Mouse (Mus musculus) MEL (cell line): ENCODE results near the gene Arap2. TPM values are rescaled to one million over a fixed set of nuclear protein-coding genes. Genes with fewer than 3 reads are reported as not detected.
A peak's percentile ranks its signal among the peaks of the same experiment; 100 is the strongest.

ENCODE experiments used
- DNase-seq: peaks from one replicate; pipeline ENCODE4 v3.0.0; 2011; ENCODE audit warnings: low read depth, low spot score
- H3K27ac ChIP-seq: 2 replicates; pipeline ENCODE4 v1.5.1; 2012; ENCODE audit warnings: low read depth, mild to moderate bottlenecking, control low read depth, low read length, moderate library complexity; ENCODE audit not compliant: control insufficient read depth
- H3K27me3 ChIP-seq, 2 experiments: fragments of 150-350 bp in 1 of 2; sonication (generic) in 1 of 2; 2 replicates each; pipeline ENCODE4 v1.6.1; 2012; ENCODE audit warnings: low read length in 2 of 2, mild to moderate bottlenecking in 2 of 2, improper control_type of control experiment in 1 of 2, moderate library complexity in 1 of 2; ENCODE audit not compliant: insufficient read depth in 2 of 2, control insufficient read depth in 1 of 2
- H3K36me3 ChIP-seq, 2 experiments: 2 replicates each; pipeline ENCODE4 v1.6.1; 2012 to 2014; ENCODE audit warnings: low read length in 2 of 2, improper control_type of control experiment in 1 of 2, inconsistent platforms in 1 of 2, mild to moderate bottlenecking in 1 of 2; ENCODE audit not compliant: insufficient read depth in 2 of 2, control insufficient read depth in 1 of 2
- H3K4me1 ChIP-seq, 2 experiments: fragments of 150-350 bp in 1 of 2; sonication (generic) in 1 of 2; 2 replicates each; pipeline ENCODE4 v1.6.1; 2012; ENCODE audit warnings: low read length in 2 of 2, improper control_type of control experiment in 1 of 2, mild to moderate bottlenecking in 1 of 2; ENCODE audit not compliant: insufficient read depth in 2 of 2, control insufficient read depth in 1 of 2
- H3K4me3 ChIP-seq, 2 experiments: fragments of 150-350 bp in 1 of 2; sonication (generic) in 1 of 2; 2 replicates each; pipeline ENCODE4 v1.5.1; 2012; ENCODE audit warnings: low read depth in 2 of 2, low read length in 2 of 2, mild to moderate bottlenecking in 2 of 2, moderate library complexity in 2 of 2, control low read depth in 1 of 2, improper control_type of control experiment in 1 of 2; ENCODE audit not compliant: control insufficient read depth in 1 of 2, insufficient read depth in 1 of 2
- H3K79me2 ChIP-seq: 2 replicates; pipeline ENCODE4 v1.6.1; 2012; ENCODE audit warnings: mild to moderate bottlenecking, low read length, moderate library complexity; ENCODE audit not compliant: control insufficient read depth, poor library complexity, insufficient read depth
- H3K9ac ChIP-seq: 2 replicates; pipeline ENCODE4 v1.6.1; 2012; ENCODE audit warnings: low read depth, mild to moderate bottlenecking, control low read depth, low read length, moderate library complexity; ENCODE audit not compliant: control insufficient read depth, poor library complexity, severe bottlenecking
- H3K9me3 ChIP-seq: fragments of 150-350 bp; sonication (generic); replicated peaks from 2 replicates; pipeline ENCODE4 v1.6.1; 2012; ENCODE audit warnings: mild to moderate bottlenecking, low read length, improper control_type of control experiment, moderate library complexity; ENCODE audit not compliant: insufficient read depth
- CHD1 ChIP-seq: IDR thresholded peaks from 2 replicates; pipeline ENCODE4 v1.6.1; 2012; ENCODE audit warnings: low read depth, mild to moderate bottlenecking, inconsistent platforms, low read length, improper control_type of control experiment
- ETS1 ChIP-seq: IDR thresholded peaks from 2 replicates; pipeline ENCODE4 v1.6.1; 2012; ENCODE audit warnings: low read depth, mild to moderate bottlenecking, inconsistent platforms, low read length, improper control_type of control experiment, moderate library complexity
- HCFC1 ChIP-seq: IDR thresholded peaks from 2 replicates; pipeline ENCODE4 v1.6.1; 2012; ENCODE audit warnings: low read depth, mild to moderate bottlenecking, inconsistent platforms, low read length, improper control_type of control experiment, moderate library complexity
- JUND ChIP-seq: IDR thresholded peaks from 2 replicates; pipeline ENCODE4 v1.6.1; 2011; ENCODE audit warnings: low read depth, mild to moderate bottlenecking, improper control_type of control experiment, low read length
- MAFK ChIP-seq: IDR thresholded peaks from 2 replicates; pipeline ENCODE4 v1.6.1; 2011; ENCODE audit warnings: low read depth, mild to moderate bottlenecking, low read length, improper control_type of control experiment, borderline replicate concordance
- MAZ ChIP-seq: IDR thresholded peaks from 2 replicates; pipeline ENCODE4 v1.6.1; 2012; ENCODE audit warnings: low read depth, mild to moderate bottlenecking, inconsistent platforms, low read length, improper control_type of control experiment
- MXI1 ChIP-seq: IDR thresholded peaks from 2 replicates; pipeline ENCODE4 v1.6.1; 2011; ENCODE audit warnings: mild to moderate bottlenecking, low read depth, low read length, improper control_type of control experiment
- NRF1 ChIP-seq: IDR thresholded peaks from 2 replicates; pipeline ENCODE4 v1.6.1; 2014; ENCODE audit warnings: low read depth, mild to moderate bottlenecking, inconsistent platforms, low read length, improper control_type of control experiment, moderate library complexity; ENCODE audit not compliant: poor library complexity, insufficient read depth, severe bottlenecking
- POLR2A ChIP-seq, 2 experiments: IDR thresholded peaks; 2 replicates each; pipeline ENCODE4 v1.6.1; 2011 to 2012; ENCODE audit warnings: low read length in 2 of 2, mild to moderate bottlenecking in 2 of 2, control low read depth in 1 of 2, improper control_type of control experiment in 1 of 2, low read depth in 1 of 2, moderate library complexity in 1 of 2; ENCODE audit not compliant: control insufficient read depth in 1 of 2, insufficient read depth in 1 of 2, poor library complexity in 1 of 2
- SIN3A ChIP-seq: IDR thresholded peaks from 2 replicates; pipeline ENCODE4 v1.6.1; 2012; ENCODE audit warnings: low read length, improper control_type of control experiment, inconsistent platforms
- SMC3 ChIP-seq: IDR thresholded peaks from 2 replicates; pipeline ENCODE4 v1.6.1; 2011; ENCODE audit warnings: low read depth, low read length, improper control_type of control experiment
- TBP ChIP-seq: IDR thresholded peaks from 2 replicates; pipeline ENCODE4 v1.8.0; 2011; ENCODE audit warnings: low read depth, low read length, improper control_type of control experiment
- TCF12 ChIP-seq: IDR thresholded peaks from 2 replicates; pipeline ENCODE4 v1.6.1; 2014; ENCODE audit warnings: low read depth, mild to moderate bottlenecking, inconsistent platforms, low read length, improper control_type of control experiment, moderate library complexity
- ZC3H11A ChIP-seq: IDR thresholded peaks from 2 replicates; pipeline ENCODE4 v1.6.1; 2012; ENCODE audit warnings: low read depth, mild to moderate bottlenecking, inconsistent platforms, low read length, improper control_type of control experiment
- ZKSCAN1 ChIP-seq: IDR thresholded peaks from 2 replicates; pipeline ENCODE4 v1.6.1; 2012; ENCODE audit warnings: low read depth, mild to moderate bottlenecking, inconsistent platforms, low read length, improper control_type of control experiment, moderate library complexity
- ZMIZ1 ChIP-seq: IDR thresholded peaks from 2 replicates; pipeline ENCODE4 v1.6.1; 2012; ENCODE audit warnings: low read depth, mild to moderate bottlenecking, inconsistent platforms, low read length, improper control_type of control experiment, moderate library complexity
- ZNF384 ChIP-seq: IDR thresholded peaks from 2 replicates; pipeline ENCODE4 v1.6.1; 2012; ENCODE audit warnings: low read depth, mild to moderate bottlenecking, inconsistent platforms, low read length, improper control_type of control experiment
- polyA plus RNA-seq, 2 experiments: library from polyadenylated mRNA; stranded (reverse) in 1 of 2; unstranded in 1 of 2; fragments of >175 nt in 1 of 2; fragments of >200 nt in 1 of 2; gene quantifications; 2 replicates each; pipeline versions ENCODE4 v1.2.1 to v1.2.4; 2012; ENCODE audit warnings: low replicate concordance in 2 of 2, low read depth in 1 of 2; ENCODE audit not compliant: insufficient read length in 2 of 2, insufficient read depth in 1 of 2, missing spikeins in 1 of 2
- total RNA-seq: library from RNA; depleted of rRNA; stranded (reverse); fragments of 300-350 nt; gene quantifications from 2 replicates; pipeline ENCODE4 v1.2.3, GENCODE M21; 2012; rRNA removed

Arap2 gene
- total RNA-seq (not detected in 2 replicates), polyA plus RNA-seq (not detected)

- Histone ChIP-seq H3K9ac (no peak within 1 kb of the TSS), H3K27ac (no peak within 1 kb of the TSS), H3K4me1 (no peaks in the 10 kb centered on the region; a peak in 1 of 4 replicates), H3K9me3 (no peaks in the 10 kb centered on the region), H3K36me3 (no peaks in the 10 kb centered on the region), H3K79me2 (no peaks in the 10 kb centered on the region), H3K27me3 (no peaks in the 10 kb centered on the region), H3K4me3 (no peak within 1 kb of the TSS)
- DNase-seq, result no peak
- TF ChIP-seq POLR2A (IDR thresholded peaks at IDR 0.05; ENCODE audit: control insufficient read depth in 1 of 2, insufficient read depth in 1 of 2, low read depth in 1 of 2, low read length in 2 of 2, poor library complexity in 1 of 2) (no peak), SIN3A (no peak), CHD1 (no peak), MAZ (no peak), MXI1 (no peak), JUND (no peak), SMC3 (no peak), TBP (no peak), TCF12 (no peak), ETS1 (no peak), ZNF384 (no peak), ZMIZ1 (no peak), NRF1 (no peak), ZKSCAN1 (no peak), ZC3H11A (no peak), MAFK (no peak)
These were observed at the start of gene Arap2 for GRCm38 (mm10) chr5:62765784-62766701. Gene Arap2, minus strand, starts transcription at chr5:62766159.

GRCm38 (mm10) chr5:62815741-62816140, 49.8 kb upstream of the Arap2 start:
- peak; percentile 19 for DNase-seq
- no peaks in the 10 kb centered on the region for H3K79me2 ChIP-seq
- no peaks in the 10 kb centered on the region for H3K4me1 ChIP-seq
- H3K9me3 ChIP-seq, result no peaks in the 10 kb centered on the region
- H3K27ac ChIP-seq, result no peak overlapping the region
- no peaks in the 10 kb centered on the region for H3K27me3 ChIP-seq
- no peak overlapping the region for H3K4me3 ChIP-seq
- no peaks in the 10 kb centered on the region for H3K36me3 ChIP-seq
- TF ChIP-seq TCF12 (no peak), HCFC1 (no peak), ETS1 (peak; percentile 47; the same call in 1 of the 2 replicates)
- no peak overlapping the region for H3K9ac ChIP-seq
